ENCODE assay signal across 17 mouse cellular contexts in genomic region chr14:12056912-12057524, GRCm38 (mm10).
A peak's percentile ranks its signal among the peaks of the same experiment; 100 is the strongest.
DNase-seq lines count a peak whose midpoint lies in the region; ATAC-seq and TF ChIP-seq lines count a peak whose summit lies in the region.
"Had no signal": no experiment of that assay in that cellular context is flagged by ENCODE, and none has a peak within 500 bp of the region (broad histone marks: within the 10 kb centered on the region; RNA-seq: fewer than 3 reads in every experiment).

No protein-coding gene starts in this region.

- H3K4me3 ChIP-seq in neural tube, embryonic 11.5 days (ENCODE audit: low read depth, low read length) = no peak overlapping the region
- H3K4me3 ChIP-seq in neural tube, embryonic 14.5 days (ENCODE audit: low read depth, low read length) = no peak overlapping the region
- no peak overlapping the region for H3K4me3 ChIP-seq in forebrain, postnatal 0 days (ENCODE audit: low read depth, low read length)
- no peak overlapping the region for H3K4me3 ChIP-seq in kidney, embryonic 14.5 days (ENCODE audit: low read length)
- H3K4me3 ChIP-seq: embryonic facial prominence, embryonic 13.5 days; forebrain, embryonic 12.5 days; hindbrain, embryonic 10.5 days; intestine, embryonic 15.5 days had no signal

- H3K27ac ChIP-seq in neural tube, embryonic 11.5 days (ENCODE audit: low read depth, low read length) = no peak overlapping the region
- H3K27ac ChIP-seq in neural tube, embryonic 14.5 days (ENCODE audit: low read depth, low read length) = no peak overlapping the region; the same call in 1 of the 2 replicates
- H3K27ac ChIP-seq in forebrain, postnatal 0 days (ENCODE audit: low read depth, low read length) = no peak overlapping the region
- H3K27ac ChIP-seq in kidney, embryonic 14.5 days (ENCODE audit: low read depth, low read length) = no peak overlapping the region
- H3K27ac ChIP-seq: embryonic facial prominence, embryonic 13.5 days; forebrain, embryonic 12.5 days; hindbrain, embryonic 10.5 days; hindbrain, embryonic 14.5 days; intestine, embryonic 15.5 days had no signal

- peak; percentile 71 for DNase-seq in heart, adult 11 months
- DNase-seq in heart, postnatal 10 days = no peak
- peak; percentile 32 for DNase-seq in neural tube, embryonic 11.5 days (ENCODE audit: low spot score)
- no peak for DNase-seq in neural tube, embryonic 10.5 days (ENCODE audit: extremely low spot score, low spot score)
- peak; percentile 68 for DNase-seq in mesoderm, embryonic 11.5 days (ENCODE audit: low read depth, low spot score)
- no peak for DNase-seq in forebrain, postnatal 0 days
- DNase-seq: adrenal gland, adult 8-10 months; cerebellum, adult 11 months; cerebellum, adult 8-10 months had no signal

- WGBS in neural tube, embryonic 11.5 days = 25% methylated on average over 5 of the region's 5 CpGs
- WGBS in neural tube, embryonic 14.5 days = 26% methylated on average over 5 of the region's 5 CpGs
- 41% methylated on average over 5 of the region's 5 CpGs for WGBS in forebrain, postnatal 0 days
- WGBS in kidney, embryonic 14.5 days = 38% methylated on average over 5 of the region's 5 CpGs

- H3K9me3 ChIP-seq in neural tube, embryonic 11.5 days (ENCODE audit: control insufficient read depth, low read length) = no peaks in the 10 kb centered on the region
- no peaks in the 10 kb centered on the region for H3K9me3 ChIP-seq in neural tube, embryonic 14.5 days (ENCODE audit: control insufficient read depth, low read length)
- H3K9me3 ChIP-seq in forebrain, postnatal 0 days (ENCODE audit: low read length) = no peaks in the 10 kb centered on the region
- H3K9me3 ChIP-seq in kidney, embryonic 14.5 days (ENCODE audit: control insufficient read depth, low read length) = no peaks in the 10 kb centered on the region
- H3K9me3 ChIP-seq: embryonic facial prominence, embryonic 13.5 days; forebrain, embryonic 12.5 days; hindbrain, embryonic 10.5 days; intestine, embryonic 15.5 days had no signal

- H3K4me1 ChIP-seq in neural tube, embryonic 11.5 days (ENCODE audit: control insufficient read depth, insufficient read depth, low read length) = peaks cover 5% of the 10 kb centered on the region
- H3K4me1 ChIP-seq in neural tube, embryonic 14.5 days (ENCODE audit: control insufficient read depth, insufficient read depth, low read length) = 0 out of 2 replicates have a peak, but pooled peaks cover 2% of the 10 kb centered on the region
- no peaks in the 10 kb centered on the region for H3K4me1 ChIP-seq in forebrain, postnatal 0 days (ENCODE audit: insufficient read depth)
- no peaks in the 10 kb centered on the region for H3K4me1 ChIP-seq in kidney, embryonic 14.5 days (ENCODE audit: control insufficient read depth, insufficient read depth, low read length)
- H3K4me1 ChIP-seq: embryonic facial prominence, embryonic 13.5 days; intestine, embryonic 15.5 days had no signal

- H3K4me2 ChIP-seq in neural tube, embryonic 11.5 days (ENCODE audit: low read depth) = no peak overlapping the region
- no peak overlapping the region for H3K4me2 ChIP-seq in neural tube, embryonic 14.5 days (ENCODE audit: low read depth, low read length)
- no peak overlapping the region for H3K4me2 ChIP-seq in forebrain, postnatal 0 days (ENCODE audit: low read depth)
- no peak overlapping the region for H3K4me2 ChIP-seq in kidney, embryonic 14.5 days (replicated peaks; ENCODE audit: low read depth, low read length)
- H3K4me2 ChIP-seq: embryonic facial prominence, embryonic 13.5 days; forebrain, embryonic 12.5 days; hindbrain, embryonic 14.5 days; intestine, embryonic 15.5 days had no signal

- intact Hi-C loops in heart, postnatal 10 days (cut with DNase I) = loop anchor here (5.0 kb wide), 1 partner anchor 175 kb away; no protein-coding TSS in a partner anchor

- H3K9ac ChIP-seq in neural tube, embryonic 11.5 days (ENCODE audit: low read length) = no peak overlapping the region
- H3K9ac ChIP-seq in neural tube, embryonic 14.5 days (replicated peaks; ENCODE audit: low read depth, low read length) = no peak overlapping the region
- no peak overlapping the region for H3K9ac ChIP-seq in forebrain, postnatal 0 days
- no peak overlapping the region for H3K9ac ChIP-seq in kidney, embryonic 14.5 days (ENCODE audit: low read depth, low read length)
- H3K9ac ChIP-seq: embryonic facial prominence, embryonic 13.5 days; forebrain, embryonic 12.5 days; hindbrain, embryonic 14.5 days; intestine, embryonic 15.5 days had no signal

- H3K27me3 ChIP-seq in neural tube, embryonic 11.5 days (ENCODE audit: control insufficient read depth, insufficient read depth, low read length) = no peaks in the 10 kb centered on the region
- no peaks in the 10 kb centered on the region for H3K27me3 ChIP-seq in neural tube, embryonic 14.5 days (ENCODE audit: control insufficient read depth, insufficient read depth, low read length)
- H3K27me3 ChIP-seq in forebrain, postnatal 0 days (ENCODE audit: insufficient read depth, low read length) = no peaks in the 10 kb centered on the region
- no peaks in the 10 kb centered on the region for H3K27me3 ChIP-seq in kidney, embryonic 14.5 days (ENCODE audit: control insufficient read depth, insufficient read depth, low read length)
- H3K27me3 ChIP-seq: embryonic facial prominence, embryonic 13.5 days; forebrain, embryonic 12.5 days; intestine, embryonic 15.5 days had no signal

- no peak for TF ChIP-seq CTCF in forebrain, postnatal 0 days (IDR thresholded peaks at IDR 0.05; ENCODE audit: low read depth)

- H3K36me3 ChIP-seq in neural tube, embryonic 11.5 days (ENCODE audit: control insufficient read depth, insufficient read depth, low read length) = no peaks in the 10 kb centered on the region
- H3K36me3 ChIP-seq in neural tube, embryonic 14.5 days (ENCODE audit: control insufficient read depth, insufficient read depth, low read length) = no peaks in the 10 kb centered on the region
- H3K36me3 ChIP-seq in forebrain, postnatal 0 days (ENCODE audit: insufficient read depth) = no peaks in the 10 kb centered on the region
- H3K36me3 ChIP-seq in kidney, embryonic 14.5 days (ENCODE audit: control insufficient read depth, insufficient read depth, low read length) = no peaks in the 10 kb centered on the region
- H3K36me3 ChIP-seq: embryonic facial prominence, embryonic 13.5 days; forebrain, embryonic 12.5 days; hindbrain, embryonic 10.5 days; intestine, embryonic 15.5 days had no signal

- ATAC-seq in neural tube, embryonic 11.5 days (ENCODE audit: insufficient read depth, low FRiP score, low TSS enrichment) = peak; percentile 91
- ATAC-seq in neural tube, embryonic 14.5 days (ENCODE audit: low read depth) = peak; percentile 75
- ATAC-seq in forebrain, postnatal 0 days = no peak
- ATAC-seq in kidney, embryonic 14.5 days (ENCODE audit: low FRiP score, low TSS enrichment) = no peak
- ATAC-seq: forebrain, embryonic 16.5 days; intestine, embryonic 15.5 days had no signal

Comparison
In these comparisons a context has a peak if more than half of its experiments do, and no peak if none do; other contexts are left out.
1. DNase-seq: peak in heart, adult 11 months (single experiment), neural tube, embryonic 11.5 days (single experiment) and mesoderm, embryonic 11.5 days (single experiment); none in heart, postnatal 10 days (0 of 2), neural tube, embryonic 10.5 days (single experiment) and forebrain, postnatal 0 days (single experiment).
2. ATAC-seq: peak in neural tube, embryonic 11.5 days (single experiment) and neural tube, embryonic 14.5 days (single experiment); none in forebrain, postnatal 0 days (single experiment) and kidney, embryonic 14.5 days (single experiment).